Mouse (Mus musculus): Measurements from ENCODE around the gene Pitpnm1.
"Not testable (repeated sequence)": the region's sequence is repeated elsewhere in the genome, so short reads cannot be mapped to it uniquely, and the experiment has no call there.

Gene Pitpnm1

GRCm38 (mm10) chr19:4120496-4120895 is 20.7 kb downstream of the Pitpnm1 start:
- no peak for DNase-seq

- DNase-seq, result peak; percentile 97
Measured at GRCm38 (mm10) chr19:4121097-4121805, 21.5 kb downstream of the Pitpnm1 start.

GRCm38 (mm10) chr19:4121896-4122295 is 22.1 kb downstream of the Pitpnm1 start:
- not testable (repeated sequence) for DNase-seq

- no peak for DNase-seq
Measured at GRCm38 (mm10) chr19:4122411-4123370, 22.9 kb downstream of the Pitpnm1 start.

GRCm38 (mm10) chr19:4124432-4124831 is 24.6 kb downstream of the Pitpnm1 start:
- no peak for DNase-seq

- DNase-seq, result peak; percentile 37
Measured at GRCm38 (mm10) chr19:4125268-4125667, 25.5 kb downstream of the Pitpnm1 start.

GRCm38 (mm10) chr19:4125741-4126696 is 26.2 kb downstream of the Pitpnm1 start, which contains the start of gene Aip:
Gene Aip (minus strand): TSS chr19:4125858.
- DNase-seq, result peak; percentile 98

- DNase-seq, result peak; percentile 32
Measured at GRCm38 (mm10) chr19:4126759-4127495, 27.1 kb downstream of the Pitpnm1 start.

GRCm38 (mm10) chr19:4129462-4129861 is 29.7 kb downstream of the Pitpnm1 start:
- no peak for DNase-seq

- no peak for DNase-seq
Measured at GRCm38 (mm10) chr19:4130106-4130505, 30.3 kb downstream of the Pitpnm1 start.

- no peak for DNase-seq
Measured at GRCm38 (mm10) chr19:4131075-4131474, 31.3 kb downstream of the Pitpnm1 start.

- no peak for DNase-seq
Measured at GRCm38 (mm10) chr19:4131768-4132167, 32.0 kb downstream of the Pitpnm1 start.

- no peak for DNase-seq
Measured at GRCm38 (mm10) chr19:4134354-4134753, 34.6 kb downstream of the Pitpnm1 start.

GRCm38 (mm10) chr19:4135229-4135962 is 35.6 kb downstream of the Pitpnm1 start:
- not testable (repeated sequence) for DNase-seq

GRCm38 (mm10) chr19:4135963-4136345 is 36.2 kb downstream of the Pitpnm1 start:
- DNase-seq, result not testable (repeated sequence)

GRCm38 (mm10) chr19:4136463-4136862 is 36.7 kb downstream of the Pitpnm1 start:
- DNase-seq, result no peak

- DNase-seq, result no peak
Measured at GRCm38 (mm10) chr19:4137913-4138312, 38.1 kb downstream of the Pitpnm1 start.

- DNase-seq, result no peak
Measured at GRCm38 (mm10) chr19:4139446-4139845, 39.6 kb downstream of the Pitpnm1 start, which contains the start of gene Gpr152. Gene Gpr152 (plus strand): TSS chr19:4139787.

GRCm38 (mm10) chr19:4140147-4140546 is 40.3 kb downstream of the Pitpnm1 start:
- no peak for DNase-seq

GRCm38 (mm10) chr19:4142416-4143173 is 42.8 kb downstream of the Pitpnm1 start:
- no peak for DNase-seq

All from right cerebral cortex, postnatal 25 days (tissue).